Comparison of ENCODE assay signal across 21 mouse cellular contexts in genomic region chr11:78087756-78088281, GRCm38 (mm10). TPM values are rescaled to one million over a fixed set of nuclear protein-coding genes. Genes with fewer than 3 reads are reported as not detected.
DNase-seq lines count a peak whose midpoint lies in the region; ATAC-seq and TF ChIP-seq lines count a peak whose summit lies in the region.
"Had no signal": no experiment of that assay in that cellular context is flagged by ENCODE, and none has a peak within 500 bp of the region (broad histone marks: within the 10 kb centered on the region; RNA-seq: fewer than 3 reads in every experiment).

No protein-coding gene starts in this region.

- H3K79me2 ChIP-seq in MEL (ENCODE audit: control insufficient read depth, insufficient read depth, low read length, poor library complexity): no peaks in the 10 kb centered on the region

- H3K4me2 ChIP-seq in heart, embryonic 15.5 days: no peak overlapping the region
- no peak overlapping the region for H3K4me2 ChIP-seq in liver, embryonic 12.5 days
- no peak overlapping the region for H3K4me2 ChIP-seq in liver, embryonic 11.5 days
- H3K4me2 ChIP-seq in liver, embryonic 16.5 days (ENCODE audit: low read depth, low read length): no peak overlapping the region
- H3K4me2 ChIP-seq in forebrain, embryonic 15.5 days (replicated peaks): no peak overlapping the region
- H3K4me2 ChIP-seq: embryonic facial prominence, embryonic 13.5 days; forebrain, embryonic 12.5 days; hindbrain, embryonic 12.5 days had no signal

- TF ChIP-seq POLR2A in MEL (IDR thresholded peaks at IDR 0.05; ENCODE audit: control insufficient read depth in 1 of 2, insufficient read depth in 1 of 2, low read depth in 1 of 2, low read length in 2 of 2, poor library complexity in 1 of 2): no peak

- no peaks in the 10 kb centered on the region; the same call in 1 of the 2 replicates for H3K4me1 ChIP-seq in heart, embryonic 15.5 days (replicated peaks)
- peaks cover 13% of the 10 kb centered on the region; the same call in 1 of the 2 replicates for H3K4me1 ChIP-seq in liver, embryonic 12.5 days
- H3K4me1 ChIP-seq in liver, embryonic 11.5 days (replicated peaks; ENCODE audit: control insufficient read depth, insufficient read depth, low read length): no peaks in the 10 kb centered on the region; the same call in none of the 2 replicates
- 0 out of 4 replicates have a peak, but pooled peaks cover 0 to 3% of the 10 kb centered on the region in 2 experiments for H3K4me1 ChIP-seq in MEL (ENCODE audit: control insufficient read depth in 1 of 2, insufficient read depth in 2 of 2, low read length in 2 of 2)
- no peaks in the 10 kb centered on the region for H3K4me1 ChIP-seq in liver, embryonic 16.5 days (ENCODE audit: control insufficient read depth, low read depth, low read length)
- no peaks in the 10 kb centered on the region for H3K4me1 ChIP-seq in forebrain, embryonic 15.5 days
- H3K4me1 ChIP-seq: embryonic facial prominence, embryonic 13.5 days; forebrain, embryonic 12.5 days; hindbrain, embryonic 12.5 days had no signal

- H3K27ac ChIP-seq in heart, embryonic 15.5 days: peak overlapping the region; percentile 11; the same call in 1 of the 2 replicates
- H3K27ac ChIP-seq in liver, embryonic 12.5 days: no peak overlapping the region
- no peak overlapping the region; the same call in 1 of the 2 replicates for H3K27ac ChIP-seq in liver, embryonic 11.5 days (ENCODE audit: low read depth, low read length)
- no peak overlapping the region for H3K27ac ChIP-seq in MEL (ENCODE audit: control insufficient read depth, low read depth, low read length)
- H3K27ac ChIP-seq in liver, embryonic 16.5 days (ENCODE audit: low read length): no peak overlapping the region
- no peak overlapping the region for H3K27ac ChIP-seq in forebrain, embryonic 15.5 days (replicated peaks)
- H3K27ac ChIP-seq: embryonic facial prominence, embryonic 13.5 days; forebrain, embryonic 12.5 days; hindbrain, embryonic 12.5 days had no signal

- no peak for TF ChIP-seq CTCF in MEL (IDR thresholded peaks at IDR 0.05 in 2 of 3, conservative IDR thresholded peaks at IDR 0.05 in 1 of 3; ENCODE audit: control insufficient read depth in 1 of 3, insufficient read depth in 1 of 3, low read depth in 2 of 3, low read length in 3 of 3, poor library complexity in 1 of 3, severe bottlenecking in 1 of 3)

- H3K4me3 ChIP-seq in heart, embryonic 15.5 days: no peak overlapping the region
- no peak overlapping the region for H3K4me3 ChIP-seq in liver, embryonic 12.5 days
- H3K4me3 ChIP-seq in liver, embryonic 11.5 days (ENCODE audit: low read depth, low read length): no peak overlapping the region
- H3K4me3 ChIP-seq in MEL (ENCODE audit: control insufficient read depth in 1 of 2, insufficient read depth in 1 of 2, low read depth in 2 of 2, low read length in 2 of 2): no peak overlapping the region
- H3K4me3 ChIP-seq in liver, embryonic 16.5 days (ENCODE audit: low read depth, low read length): no peak overlapping the region
- H3K4me3 ChIP-seq in forebrain, embryonic 15.5 days: no peak overlapping the region
- H3K4me3 ChIP-seq: embryonic facial prominence, embryonic 13.5 days; forebrain, embryonic 12.5 days; hindbrain, embryonic 12.5 days had no signal

- TF ChIP-seq RAD21 in MEL (IDR thresholded peaks at IDR 0.05; ENCODE audit: low read depth, low read length): no peak

- no peak for DNase-seq in heart, adult 9 months (ENCODE audit: low spot score in 2 of 2)
- no peak for DNase-seq in liver, embryonic 11.5 days (ENCODE audit: low spot score)
- DNase-seq in MEL (ENCODE audit: low read depth, low spot score): no peak
- DNase-seq in kidney, postnatal 25 days: no peak
- DNase-seq: adrenal gland, adult 2 months; adrenal gland, postnatal 25 days; cerebellum, adult 18-20 months; cerebellum, adult 9-11 months; cerebellum, postnatal 36 days; forebrain, postnatal 0 days; heart, adult 18-20 months had no signal

- H3K36me3 ChIP-seq in heart, embryonic 15.5 days: no peaks in the 10 kb centered on the region
- H3K36me3 ChIP-seq in liver, embryonic 12.5 days: no peaks in the 10 kb centered on the region
- no peaks in the 10 kb centered on the region for H3K36me3 ChIP-seq in liver, embryonic 11.5 days (ENCODE audit: control insufficient read depth, insufficient read depth, low read length)
- H3K36me3 ChIP-seq in MEL (ENCODE audit: control insufficient read depth in 1 of 2, insufficient read depth in 2 of 2, low read length in 2 of 2): peaks cover 0 to 5% of the 10 kb centered on the region in 2 experiments; a peak in 1 of 4 replicates
- no peaks in the 10 kb centered on the region for H3K36me3 ChIP-seq in liver, embryonic 16.5 days (ENCODE audit: control insufficient read depth, insufficient read depth)
- H3K36me3 ChIP-seq in forebrain, embryonic 15.5 days: no peaks in the 10 kb centered on the region
- H3K36me3 ChIP-seq: embryonic facial prominence, embryonic 13.5 days; forebrain, embryonic 12.5 days; hindbrain, embryonic 12.5 days had no signal

- H3K27me3 ChIP-seq in heart, embryonic 15.5 days: no peaks in the 10 kb centered on the region
- H3K27me3 ChIP-seq in liver, embryonic 12.5 days (replicated peaks): no peaks in the 10 kb centered on the region
- no peaks in the 10 kb centered on the region for H3K27me3 ChIP-seq in liver, embryonic 11.5 days (replicated peaks; ENCODE audit: control insufficient read depth, insufficient read depth, low read length)
- no peaks in the 10 kb centered on the region for H3K27me3 ChIP-seq in MEL (ENCODE audit: control insufficient read depth in 1 of 2, insufficient read depth in 2 of 2, low read length in 2 of 2)
- H3K27me3 ChIP-seq in liver, embryonic 16.5 days (ENCODE audit: control insufficient read depth, insufficient read depth, low read depth, low read length): no peaks in the 10 kb centered on the region
- H3K27me3 ChIP-seq in forebrain, embryonic 15.5 days: peaks cover 4% of the 10 kb centered on the region; the same call in 1 of the 2 replicates
- H3K27me3 ChIP-seq: embryonic facial prominence, embryonic 13.5 days had no signal

- H3K9me3 ChIP-seq in heart, embryonic 15.5 days (replicated peaks): no peaks in the 10 kb centered on the region
- no peaks in the 10 kb centered on the region for H3K9me3 ChIP-seq in liver, embryonic 12.5 days (replicated peaks)
- H3K9me3 ChIP-seq in liver, embryonic 11.5 days (ENCODE audit: control insufficient read depth, low read length): no peaks in the 10 kb centered on the region
- H3K9me3 ChIP-seq in MEL (replicated peaks; ENCODE audit: insufficient read depth, low read length): no peaks in the 10 kb centered on the region
- no peaks in the 10 kb centered on the region for H3K9me3 ChIP-seq in liver, embryonic 16.5 days (replicated peaks; ENCODE audit: control insufficient read depth, low read length)
- no peaks in the 10 kb centered on the region for H3K9me3 ChIP-seq in forebrain, embryonic 15.5 days
- H3K9me3 ChIP-seq: embryonic facial prominence, embryonic 13.5 days; forebrain, embryonic 12.5 days; hindbrain, embryonic 12.5 days had no signal

- ATAC-seq in heart, embryonic 15.5 days (replicated peaks; ENCODE audit: insufficient number of reproducible peaks, insufficient read depth, low FRiP score, low read depth): no peak
- 0 out of 2 replicates have a peak, but pooled peaks have one; percentile 40 for ATAC-seq in liver, embryonic 12.5 days
- ATAC-seq in liver, embryonic 11.5 days (replicated peaks; ENCODE audit: low FRiP score): no peak
- peak; percentile 61 for ATAC-seq in liver, embryonic 16.5 days (ENCODE audit: low read depth)
- no peak for ATAC-seq in forebrain, embryonic 15.5 days (replicated peaks)
- ATAC-seq: forebrain, postnatal 0 days; hindbrain, embryonic 16.5 days; inflammation-experienced regulatory T-cells, adult 6 months; intestine, postnatal 0 days had no signal

- no peak overlapping the region for H3K9ac ChIP-seq in heart, embryonic 15.5 days
- no peak overlapping the region for H3K9ac ChIP-seq in liver, embryonic 12.5 days
- no peak overlapping the region for H3K9ac ChIP-seq in liver, embryonic 11.5 days (ENCODE audit: low read depth, low read length)
- no peak overlapping the region for H3K9ac ChIP-seq in MEL (ENCODE audit: control insufficient read depth, low read depth, low read length, poor library complexity, severe bottlenecking)
- H3K9ac ChIP-seq in liver, embryonic 16.5 days (ENCODE audit: low read depth, low read length): no peak overlapping the region
- no peak overlapping the region for H3K9ac ChIP-seq in forebrain, embryonic 15.5 days (replicated peaks)
- H3K9ac ChIP-seq: embryonic facial prominence, embryonic 13.5 days; forebrain, embryonic 12.5 days; forebrain, postnatal 0 days; hindbrain, embryonic 12.5 days had no signal

- no peak for TF ChIP-seq EP300 in MEL (IDR thresholded peaks at IDR 0.05; ENCODE audit: low read depth in 1 of 2, low read length in 2 of 2)

- WGBS in heart, embryonic 15.5 days: 66% methylated on average over 5 of the region's 5 CpGs
- WGBS in liver, embryonic 12.5 days (ENCODE audit: insufficient replicate concordance): 63% methylated on average over 5 of the region's 5 CpGs
- 65% methylated on average over 5 of the region's 5 CpGs for WGBS in liver, embryonic 11.5 days
- WGBS in liver, embryonic 16.5 days (ENCODE audit: insufficient replicate concordance): 57% methylated on average over 5 of the region's 5 CpGs
- 80% methylated on average over 5 of the region's 5 CpGs for WGBS in forebrain, embryonic 15.5 days

RNA-seq across cellular contexts. Expression of gene Fam222b, which starts 6.6 kb away (rescaled TPM):
- polyA plus RNA-seq in heart, embryonic 15.5 days (2015; fragmentation: Nextera tagmentation; extraction: Ambion mirVana): 14.1 and 16.2 TPM in 2 replicates
- polyA plus RNA-seq in liver, embryonic 12.5 days (2016; fragmentation: Nextera tagmentation; extraction: Ambion mirVana): 6.0 and 6.7 TPM in 2 replicates
- 13.9 and 17.3 TPM in 2 replicates for polyA plus RNA-seq in liver, embryonic 11.5 days (2014; fragmentation: Nextera tagmentation; extraction: Ambion mirVana)
- total RNA-seq in MEL (2012; rRNA removed): 2.4 and 2.5 TPM in 2 replicates
- polyA plus RNA-seq in MEL (2012; ENCODE audit: insufficient read depth in 1 of 2, insufficient read length in 2 of 2, low read depth in 1 of 2, low replicate concordance in 2 of 2, missing spikeins in 1 of 2): 1 to 10 TPM in 1 of 2 experiments, not detected in 1; 8.1 TPM
- polyA plus RNA-seq in liver, embryonic 16.5 days (2015; fragmentation: Nextera tagmentation; extraction: Ambion mirVana): 3.4 and 4.9 TPM in 2 replicates
- 20.0 and 20.5 TPM in 2 replicates for polyA plus RNA-seq in forebrain, embryonic 15.5 days (2015; fragmentation: Nextera tagmentation; extraction: Ambion mirVana)

RNA-seq across cellular contexts. Expression of gene Eral1, which starts 7.6 kb away (rescaled TPM):
- polyA plus RNA-seq in heart, embryonic 15.5 days (2015; fragmentation: Nextera tagmentation; extraction: Ambion mirVana): 21.1 and 24.5 TPM in 2 replicates
- 23.2 and 25.5 TPM in 2 replicates for polyA plus RNA-seq in liver, embryonic 12.5 days (2016; fragmentation: Nextera tagmentation; extraction: Ambion mirVana)
- 39.0 and 40.8 TPM in 2 replicates for polyA plus RNA-seq in liver, embryonic 11.5 days (2014; fragmentation: Nextera tagmentation; extraction: Ambion mirVana)
- total RNA-seq in MEL (2012; rRNA removed): 39.6 and 43.5 TPM in 2 replicates
- 10 to 100 TPM in 1 of 2 experiments, not detected in 1; 38.4 TPM for polyA plus RNA-seq in MEL (2012; ENCODE audit: insufficient read depth in 1 of 2, insufficient read length in 2 of 2, low read depth in 1 of 2, low replicate concordance in 2 of 2, missing spikeins in 1 of 2)
- polyA plus RNA-seq in liver, embryonic 16.5 days (2015; fragmentation: Nextera tagmentation; extraction: Ambion mirVana): 12.4 and 12.7 TPM in 2 replicates
- 33.3 TPM in 2 replicates for polyA plus RNA-seq in forebrain, embryonic 15.5 days (2015; fragmentation: Nextera tagmentation; extraction: Ambion mirVana)

RNA-seq across cellular contexts. Expression of gene Flot2, which starts 50.1 kb away (rescaled TPM):
- 85.8 and 100 TPM in 2 replicates for polyA plus RNA-seq in heart, embryonic 15.5 days (2015; fragmentation: Nextera tagmentation; extraction: Ambion mirVana)
- polyA plus RNA-seq in liver, embryonic 12.5 days (2016; fragmentation: Nextera tagmentation; extraction: Ambion mirVana): 31.7 and 32.0 TPM in 2 replicates
- polyA plus RNA-seq in liver, embryonic 11.5 days (2014; fragmentation: Nextera tagmentation; extraction: Ambion mirVana): 44.8 TPM in 2 replicates
- total RNA-seq in MEL (2012; rRNA removed): 0.08 TPM in 1 of 2 replicates, not detected in the other
- under 1 TPM in 1 of 2 experiments, not detected in 1; 0.15 TPM for polyA plus RNA-seq in MEL (2012; ENCODE audit: insufficient read depth in 1 of 2, insufficient read length in 2 of 2, low read depth in 1 of 2, low replicate concordance in 2 of 2, missing spikeins in 1 of 2)
- 24.5 and 25.1 TPM in 2 replicates for polyA plus RNA-seq in liver, embryonic 16.5 days (2015; fragmentation: Nextera tagmentation; extraction: Ambion mirVana)
- 90.2 and 98.3 TPM in 2 replicates for polyA plus RNA-seq in forebrain, embryonic 15.5 days (2015; fragmentation: Nextera tagmentation; extraction: Ambion mirVana)

RNA-seq across cellular contexts. Expression of gene Dhrs13, which starts 55.7 kb away (rescaled TPM):
- 10.7 and 14.0 TPM in 2 replicates for polyA plus RNA-seq in heart, embryonic 15.5 days (2015; fragmentation: Nextera tagmentation; extraction: Ambion mirVana)
- polyA plus RNA-seq in liver, embryonic 12.5 days (2016; fragmentation: Nextera tagmentation; extraction: Ambion mirVana): 25.4 and 26.4 TPM in 2 replicates
- 23.8 and 24.9 TPM in 2 replicates for polyA plus RNA-seq in liver, embryonic 11.5 days (2014; fragmentation: Nextera tagmentation; extraction: Ambion mirVana)
- total RNA-seq in MEL (2012; rRNA removed): 30.1 and 36.7 TPM in 2 replicates
- 10 to 100 TPM in 1 of 2 experiments, not detected in 1; 27.9 TPM for polyA plus RNA-seq in MEL (2012; ENCODE audit: insufficient read depth in 1 of 2, insufficient read length in 2 of 2, low read depth in 1 of 2, low replicate concordance in 2 of 2, missing spikeins in 1 of 2)
- polyA plus RNA-seq in liver, embryonic 16.5 days (2015; fragmentation: Nextera tagmentation; extraction: Ambion mirVana): 10.8 and 11.3 TPM in 2 replicates
- 32.8 and 33.4 TPM in 2 replicates for polyA plus RNA-seq in forebrain, embryonic 15.5 days (2015; fragmentation: Nextera tagmentation; extraction: Ambion mirVana)

Comparison
In these comparisons a context has a peak if more than half of its experiments do, and no peak if none do; other contexts are left out.
1. ATAC-seq: peak in liver, embryonic 12.5 days (single experiment) and liver, embryonic 16.5 days (single experiment); none in heart, embryonic 15.5 days (single experiment), liver, embryonic 11.5 days (single experiment) and forebrain, embryonic 15.5 days (single experiment).
2. RNA of gene Flot2, which starts 50.1 kb away (polyA plus RNA-seq): 90.2 to 98.3 TPM in forebrain, embryonic 15.5 days, 85.8 to 100 TPM in heart, embryonic 15.5 days, 44.8 TPM in liver, embryonic 11.5 days, 31.7 to 32.0 TPM in liver, embryonic 12.5 days and 24.5 to 25.1 TPM in liver, embryonic 16.5 days; 0.15 TPM in MEL; every median in the first group is over 10 times any median in the second.